In genomic region chr11:50168352-50168751, GRCm38 (mm10) we compare ENCODE assay signal across 20 mouse cellular contexts.
"Had no signal": no experiment of that assay in that cellular context is flagged by ENCODE, and none has a peak within 500 bp of the region (broad histone marks: within the 10 kb centered on the region; RNA-seq: fewer than 3 reads in every experiment).

No protein-coding gene starts in this region.

- H3K27me3 ChIP-seq: heart, embryonic 13.5 days; heart, embryonic 15.5 days; hindbrain, embryonic 13.5 days; hindbrain, embryonic 15.5 days; limb, embryonic 13.5 days; limb, embryonic 15.5 days; liver, embryonic 12.5 days had no signal

- H3K4me3 ChIP-seq: heart, adult 2 months; heart, embryonic 13.5 days; heart, embryonic 15.5 days; hindbrain, embryonic 13.5 days; hindbrain, embryonic 15.5 days; limb, embryonic 13.5 days; limb, embryonic 15.5 days; liver, embryonic 12.5 days had no signal

- H3K27ac ChIP-seq: heart, adult 2 months; heart, embryonic 13.5 days; heart, embryonic 15.5 days; hindbrain, embryonic 13.5 days; hindbrain, embryonic 15.5 days; hindbrain, postnatal 0 days; limb, embryonic 13.5 days; limb, embryonic 15.5 days; liver, embryonic 12.5 days; liver, embryonic 14.5 days had no signal

- H3K4me1 ChIP-seq: heart, embryonic 13.5 days; heart, embryonic 15.5 days; hindbrain, embryonic 13.5 days; hindbrain, embryonic 15.5 days; limb, embryonic 13.5 days; limb, embryonic 15.5 days had no signal

- DNase-seq: gastrocnemius, postnatal 14 days; gastrocnemius, postnatal 36 days; heart, adult 11 months; heart, adult 2 months; heart, postnatal 14 days; heart, postnatal 36 days; kidney, adult 18-20 months; kidney, postnatal 10 days; layer of hippocampus, adult 9-11 months; layer of hippocampus, postnatal 36 days; left cerebral cortex, postnatal 4 days had no signal

- H3K9ac ChIP-seq: heart, embryonic 13.5 days; heart, embryonic 15.5 days; hindbrain, embryonic 13.5 days; hindbrain, embryonic 15.5 days; limb, embryonic 13.5 days; limb, embryonic 15.5 days; liver, embryonic 12.5 days; liver, embryonic 14.5 days had no signal
